Mouse (Mus musculus) bone marrow, adult 2 months (tissue): Measurements from ENCODE around the gene Tmed6.

Experiments used
- CTCF ChIP-seq: fragments of 200-500 bp; IDR thresholded peaks from 2 replicates; pipeline ENCODE4 v1.5.1; 2011; ENCODE audit warnings: low read length, control low read depth; ENCODE audit not compliant: control insufficient read depth, insufficient read depth
- POLR2A ChIP-seq: fragments of 200-500 bp; IDR thresholded peaks from 2 replicates; pipeline ENCODE4 v1.6.1; 2011; ENCODE audit warnings: low read depth, mild to moderate bottlenecking, control low read depth, low read length, borderline replicate concordance; ENCODE audit not compliant: control insufficient read depth

DNA sequence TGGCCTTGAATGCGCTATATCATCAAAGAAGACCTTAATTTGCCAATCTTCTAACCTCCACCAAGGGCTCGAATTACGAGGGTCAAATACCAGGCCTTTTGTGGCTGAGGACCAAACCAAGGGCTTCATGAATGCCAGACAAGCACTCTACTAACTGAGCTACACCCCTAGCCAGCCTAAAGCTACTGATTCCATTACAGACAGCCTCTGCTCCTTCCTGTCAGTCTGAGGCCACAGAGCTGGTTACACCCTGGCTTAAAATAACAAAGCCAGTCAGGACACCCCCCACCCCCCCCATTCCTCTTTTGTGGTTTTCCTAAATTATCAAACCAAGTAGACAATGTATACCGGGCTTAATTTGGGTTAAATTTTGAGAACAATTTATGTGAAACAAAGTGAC, 8.3 kb upstream of the Tmed6 start:
- TF ChIP-seq CTCF (no peak), POLR2A (no peak)
